9 mouse cellular contexts compared by ENCODE assay signal in the genomic region with DNA sequence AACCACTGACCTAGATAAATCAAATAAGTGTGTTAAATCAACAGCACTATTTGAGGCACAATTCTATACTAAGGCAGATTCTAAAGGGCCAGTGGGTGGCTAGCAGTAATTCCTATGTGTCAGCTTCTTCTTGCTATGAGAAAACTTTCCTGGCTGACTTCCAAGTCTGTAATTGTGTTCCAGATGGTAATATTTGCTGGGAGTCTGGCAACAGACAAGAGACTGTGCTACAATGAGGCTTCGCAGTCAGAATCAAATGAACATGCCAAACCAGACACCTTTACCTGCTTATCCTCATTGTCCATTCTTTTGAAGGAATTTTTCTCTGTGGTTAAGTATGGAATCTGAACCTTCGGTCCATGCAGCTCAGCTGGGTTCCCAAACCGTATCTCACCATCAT.
DNase-seq lines count a peak whose midpoint lies in the region; ATAC-seq and TF ChIP-seq lines count a peak whose summit lies in the region.
"Had no signal": no experiment of that assay in that cellular context is flagged by ENCODE, and none has a peak within 500 bp of the region (broad histone marks: within the 10 kb centered on the region; RNA-seq: fewer than 3 reads in every experiment).

No protein-coding gene starts in this region.

- no peak for TF ChIP-seq POLR2A in kidney, adult 2 months (IDR thresholded peaks at IDR 0.05; ENCODE audit: low read depth, low read length)
- no peak for TF ChIP-seq POLR2A in cerebellum, adult 2 months (IDR thresholded peaks at IDR 0.05; ENCODE audit: borderline replicate concordance, insufficient read depth, low read length)

- H3K4me3 ChIP-seq in kidney, adult 2 months (ENCODE audit: insufficient read depth, low read depth, low read length) = no peak overlapping the region
- H3K4me3 ChIP-seq in midbrain, embryonic 14.5 days (replicated peaks; ENCODE audit: low read depth, low read length) = no peak overlapping the region
- no peak overlapping the region for H3K4me3 ChIP-seq in midbrain, embryonic 15.5 days
- no peak overlapping the region for H3K4me3 ChIP-seq in cerebellum, adult 2 months (replicated peaks; ENCODE audit: insufficient read depth, low read depth, low read length)
- H3K4me3 ChIP-seq: erythroblast, embryonic 14.5 days; neural tube, embryonic 12.5 days had no signal

- no peak for TF ChIP-seq CTCF in kidney, adult 2 months (conservative IDR thresholded peaks at IDR 0.05; ENCODE audit: insufficient read depth, insufficient read length, low read depth, low read length)
- no peak for TF ChIP-seq CTCF in cerebellum, adult 2 months (IDR thresholded peaks at IDR 0.05; ENCODE audit: borderline replicate concordance, insufficient read depth, low read depth, low read length)

- no peaks in the 10 kb centered on the region for H3K36me3 ChIP-seq in kidney, adult 2 months (ENCODE audit: control insufficient read depth, insufficient read depth, low read length)
- no peaks in the 10 kb centered on the region for H3K36me3 ChIP-seq in midbrain, embryonic 14.5 days (ENCODE audit: control insufficient read depth, insufficient read depth, low read length)
- H3K36me3 ChIP-seq in midbrain, embryonic 15.5 days (replicated peaks) = no peaks in the 10 kb centered on the region
- H3K36me3 ChIP-seq: neural tube, embryonic 12.5 days had no signal

- no peaks in the 10 kb centered on the region for H3K4me1 ChIP-seq in kidney, adult 2 months (ENCODE audit: control insufficient read depth, insufficient read depth, low read length)
- H3K4me1 ChIP-seq in midbrain, embryonic 14.5 days (ENCODE audit: control insufficient read depth, insufficient read depth, low read length) = no peaks in the 10 kb centered on the region
- H3K4me1 ChIP-seq in midbrain, embryonic 15.5 days = no peaks in the 10 kb centered on the region
- peaks cover 3% of the 10 kb centered on the region; the same call in 1 of the 2 replicates for H3K4me1 ChIP-seq in cerebellum, adult 2 months (ENCODE audit: control insufficient read depth, insufficient read depth, low read length)
- H3K4me1 ChIP-seq: neural tube, embryonic 12.5 days had no signal

- H3K27ac ChIP-seq in kidney, adult 2 months (ENCODE audit: insufficient read depth, low read depth, low read length) = no peak overlapping the region
- no peak overlapping the region for H3K27ac ChIP-seq in midbrain, embryonic 14.5 days (replicated peaks; ENCODE audit: low read depth, low read length)
- H3K27ac ChIP-seq in midbrain, embryonic 15.5 days = no peak overlapping the region
- H3K27ac ChIP-seq in cerebellum, adult 2 months (ENCODE audit: insufficient read depth, low read length) = no peak overlapping the region
- H3K27ac ChIP-seq: neural tube, embryonic 12.5 days had no signal

- no peak overlapping the region for H3K9ac ChIP-seq in midbrain, embryonic 14.5 days (replicated peaks; ENCODE audit: low read length)
- H3K9ac ChIP-seq in midbrain, embryonic 15.5 days = no peak overlapping the region
- H3K9ac ChIP-seq: neural tube, embryonic 12.5 days had no signal

- no peak overlapping the region for H3K4me2 ChIP-seq in midbrain, embryonic 14.5 days (ENCODE audit: low read length)
- H3K4me2 ChIP-seq in midbrain, embryonic 15.5 days = no peak overlapping the region
- H3K4me2 ChIP-seq: neural tube, embryonic 12.5 days had no signal

- no peaks in the 10 kb centered on the region for H3K27me3 ChIP-seq in kidney, adult 2 months (replicated peaks; ENCODE audit: control insufficient read depth, insufficient read depth, low read length)
- 0 out of 2 replicates have a peak, but pooled peaks cover 5% of the 10 kb centered on the region for H3K27me3 ChIP-seq in midbrain, embryonic 14.5 days (ENCODE audit: control insufficient read depth, insufficient read depth, low read length)
- peaks cover 13% of the 10 kb centered on the region for H3K27me3 ChIP-seq in midbrain, embryonic 15.5 days (replicated peaks)
- no peaks in the 10 kb centered on the region for H3K27me3 ChIP-seq in cerebellum, adult 2 months (ENCODE audit: control insufficient read depth, insufficient read depth, low read length)
- H3K27me3 ChIP-seq: neural tube, embryonic 12.5 days had no signal

- ATAC-seq in midbrain, embryonic 14.5 days (ENCODE audit: low FRiP score, low TSS enrichment) = no peak
- ATAC-seq in midbrain, embryonic 15.5 days (replicated peaks) = no peak

- DNase-seq in kidney, adult 2 months = peak; percentile 31
- DNase-seq in kidney, adult 18-20 months = no peak
- DNase-seq in midbrain, embryonic 14.5 days = peak; percentile 52
- DNase-seq in cerebellum, adult 2 months = peak; percentile 16 to 78
- DNase-seq in retina, postnatal 1 day = peak; percentile 79
- DNase-seq in embryo, embryonic 9.5 days (ENCODE audit: extremely low spot score) = no peak

- 48% methylated on average over 3 of the region's 3 CpGs for WGBS in kidney, adult 2 months
- 70% methylated on average over 3 of the region's 3 CpGs for WGBS in midbrain, embryonic 14.5 days
- 57% methylated on average over 3 of the region's 3 CpGs for WGBS in midbrain, embryonic 15.5 days
- WGBS in cerebellum, adult 2 months = 9% methylated on average over 3 of the region's 3 CpGs

- no peaks in the 10 kb centered on the region for H3K9me3 ChIP-seq in midbrain, embryonic 14.5 days (ENCODE audit: control insufficient read depth, low read length)
- no peaks in the 10 kb centered on the region for H3K9me3 ChIP-seq in midbrain, embryonic 15.5 days
- H3K9me3 ChIP-seq: neural tube, embryonic 12.5 days had no signal

Comparison
In these comparisons a context has a peak if more than half of its experiments do, and no peak if none do; other contexts are left out.
1. DNase-seq: peak in kidney, adult 2 months (single experiment), midbrain, embryonic 14.5 days (single experiment), cerebellum, adult 2 months (2 of 2) and retina, postnatal 1 day (single experiment); none in kidney, adult 18-20 months (single experiment) and embryo, embryonic 9.5 days (single experiment).